Mouse (Mus musculus) myocyte (in vitro differentiated cells): ENCODE measurements around the gene 4933425L06Rik. TPM values are rescaled to one million over a fixed set of nuclear protein-coding genes. Genes with fewer than 3 reads are reported as not detected.

ENCODE experiments used
- H3K27me3 ChIP-seq: one replicate; pipeline ENCODE4 v1.6.1; 2011; ENCODE audit not compliant: control insufficient read depth, insufficient read depth, insufficient read length
- H3K36me3 ChIP-seq: one replicate; pipeline ENCODE4 v1.6.1; 2011; ENCODE audit not compliant: control insufficient read depth, insufficient read depth
- H3K4me2 ChIP-seq: one replicate; pipeline ENCODE4 v1.6.1; 2011; ENCODE audit warnings: low read depth, control low read depth
- H3K4me3 ChIP-seq: one replicate; pipeline ENCODE4 v1.5.1; 2011; ENCODE audit warnings: mild to moderate bottlenecking, control low read depth, moderate library complexity
- H3K79me2 ChIP-seq: one replicate; pipeline ENCODE4 v1.6.1; 2011; ENCODE audit not compliant: control insufficient read depth, insufficient read depth
- H3ac ChIP-seq: one replicate; pipeline ENCODE4 v1.6.1; 2011; ENCODE audit not compliant: control insufficient read depth, insufficient read length
- CEBPB ChIP-seq: IDR thresholded peaks from 2 replicates; pipeline ENCODE4 v1.6.1; 2011; ENCODE audit warnings: mild to moderate bottlenecking, moderate library complexity; ENCODE audit not compliant: poor library complexity, insufficient read depth, severe bottlenecking
- E2F4 ChIP-seq: IDR thresholded peaks from one replicate; pipeline ENCODE4 v1.6.1; 2011; ENCODE audit warnings: mild to moderate bottlenecking, control low read depth, moderate library complexity; ENCODE audit not compliant: insufficient read depth
- MAX ChIP-seq: IDR thresholded peaks from one replicate; pipeline ENCODE4 v1.6.1; 2011; ENCODE audit warnings: low read depth, mild to moderate bottlenecking, control low read depth
- MYOD1 ChIP-seq, 3 experiments: IDR thresholded peaks; one replicate each; pipeline ENCODE4 v1.6.1; 2011; ENCODE audit warnings: control low read depth in 2 of 3, low read depth in 2 of 3, mild to moderate bottlenecking in 2 of 3, moderate library complexity in 1 of 3; ENCODE audit not compliant: insufficient read length in 2 of 3, control insufficient read depth in 1 of 3
- MYOG ChIP-seq, 3 experiments: IDR thresholded peaks; one replicate each; pipeline ENCODE4 v1.6.1; 2011; ENCODE audit warnings: control low read depth in 2 of 3, low read depth in 2 of 3, mild to moderate bottlenecking in 2 of 3; ENCODE audit not compliant: insufficient read length in 2 of 3, control insufficient read depth in 1 of 3, insufficient read depth in 1 of 3
- POLR2A ChIP-seq: IDR thresholded peaks from one replicate; pipeline ENCODE4 v1.6.1; 2011; ENCODE audit warnings: low read depth, mild to moderate bottlenecking, control low read depth, moderate library complexity; ENCODE audit not compliant: insufficient read length
- POLR2AphosphoS2 ChIP-seq: IDR thresholded peaks from one replicate; pipeline ENCODE4 v1.6.1; 2011; ENCODE audit warnings: low read depth, control low read depth; ENCODE audit not compliant: insufficient read length
- REST ChIP-seq: IDR thresholded peaks from one replicate; pipeline ENCODE4 v1.6.1; 2011; ENCODE audit warnings: mild to moderate bottlenecking, control low read depth, moderate library complexity; ENCODE audit not compliant: insufficient read depth, insufficient read length
- SRF ChIP-seq: IDR thresholded peaks from one replicate; pipeline ENCODE4 v1.6.1; 2011; ENCODE audit warnings: low read depth; ENCODE audit not compliant: control insufficient read depth, insufficient read length
- TCF12 ChIP-seq: IDR thresholded peaks from one replicate; pipeline ENCODE4 v1.6.1; 2011; ENCODE audit warnings: mild to moderate bottlenecking, control low read depth; ENCODE audit not compliant: poor library complexity, insufficient read depth, severe bottlenecking
- TCF3 ChIP-seq: IDR thresholded peaks from one replicate; pipeline ENCODE4 v1.6.1; 2011; ENCODE audit warnings: low read depth, control low read depth; ENCODE audit not compliant: insufficient read length
- USF1 ChIP-seq: IDR thresholded peaks from one replicate; pipeline ENCODE4 v1.6.1; 2011; ENCODE audit warnings: low read depth, mild to moderate bottlenecking, control low read depth, moderate library complexity
- polyA plus RNA-seq: library from polyadenylated mRNA; unstranded; fragments of >200 nt; fragmentation: generic; extraction: Trizol; gene quantifications from one replicate; pipeline ENCODE4 v1.2.1, GENCODE M21; 2012; ENCODE audit warnings: missing spikeins

4933425L06Rik gene
- polyA plus RNA-seq, 1 experiment: not detected

DNA sequence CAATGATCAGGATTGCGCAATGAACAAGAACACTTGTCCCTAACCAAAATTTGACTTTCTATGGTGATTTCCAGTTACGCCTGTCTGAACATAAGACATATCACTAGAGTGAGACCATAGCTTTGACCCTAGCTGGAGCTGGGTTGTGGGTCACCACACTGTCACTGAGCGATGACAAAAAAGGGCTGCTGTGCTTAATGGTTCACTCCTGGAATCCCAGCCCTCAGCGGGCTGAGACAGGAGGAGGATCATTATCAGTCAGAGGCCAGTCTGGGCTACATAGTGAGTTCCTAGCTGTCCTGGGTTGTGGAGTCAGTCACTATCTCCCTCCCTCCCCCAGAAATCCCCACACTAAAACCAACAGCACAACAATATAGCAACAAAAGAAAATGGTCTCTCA is 18.8 kb downstream of the 4933425L06Rik start:
- TF ChIP-seq REST (no peak), CEBPB (no peak), MYOG (IDR thresholded peaks at IDR 0.05; ENCODE audit: control insufficient read depth in 1 of 3, insufficient read depth in 1 of 3, insufficient read length in 2 of 3, low read depth in 2 of 3) (no peak), POLR2A (no peak), POLR2AphosphoS2 (no peak), TCF3 (no peak), SRF (no peak), USF1 (no peak), E2F4 (no peak), TCF12 (no peak), MAX (no peak), MYOD1 (IDR thresholded peaks at IDR 0.05; ENCODE audit: control insufficient read depth in 1 of 3, insufficient read length in 2 of 3, low read depth in 2 of 3) (no peak)
- no peaks in the 10 kb centered on the region for H3K27me3 ChIP-seq
- H3K36me3 ChIP-seq: no peaks in the 10 kb centered on the region
- no peaks in the 10 kb centered on the region for H3K79me2 ChIP-seq
- H3K4me3 ChIP-seq: no peak overlapping the region
- H3ac ChIP-seq: no peak overlapping the region
- H3K4me2 ChIP-seq: no peak overlapping the region

- Histone ChIP-seq H3K36me3 (no peaks in the 10 kb centered on the region), H3K27me3 (no peaks in the 10 kb centered on the region), H3ac (no peak overlapping the region), H3K4me3 (no peak overlapping the region), H3K79me2 (no peaks in the 10 kb centered on the region), H3K4me2 (no peak overlapping the region)
- TF ChIP-seq TCF12 (no peak), CEBPB (no peak), MYOD1 (IDR thresholded peaks at IDR 0.05; ENCODE audit: control insufficient read depth in 1 of 3, insufficient read length in 2 of 3, low read depth in 2 of 3) (no peak), TCF3 (no peak), POLR2AphosphoS2 (no peak), POLR2A (no peak), REST (no peak), E2F4 (no peak)
Measured at GRCm38 (mm10) chr13:105104385-105104784, 22.5 kb downstream of the 4933425L06Rik start.

GRCm38 (mm10) chr13:105111599-105111998 is 29.7 kb downstream of the 4933425L06Rik start:
- TF ChIP-seq POLR2AphosphoS2: no peak
- H3K36me3 ChIP-seq: no peaks in the 10 kb centered on the region
- H3K79me2 ChIP-seq: no peaks in the 10 kb centered on the region
- no peak overlapping the region for H3K4me3 ChIP-seq
- H3ac ChIP-seq: no peak overlapping the region
- H3K4me2 ChIP-seq: no peak overlapping the region
- H3K27me3 ChIP-seq: no peaks in the 10 kb centered on the region

DNA sequence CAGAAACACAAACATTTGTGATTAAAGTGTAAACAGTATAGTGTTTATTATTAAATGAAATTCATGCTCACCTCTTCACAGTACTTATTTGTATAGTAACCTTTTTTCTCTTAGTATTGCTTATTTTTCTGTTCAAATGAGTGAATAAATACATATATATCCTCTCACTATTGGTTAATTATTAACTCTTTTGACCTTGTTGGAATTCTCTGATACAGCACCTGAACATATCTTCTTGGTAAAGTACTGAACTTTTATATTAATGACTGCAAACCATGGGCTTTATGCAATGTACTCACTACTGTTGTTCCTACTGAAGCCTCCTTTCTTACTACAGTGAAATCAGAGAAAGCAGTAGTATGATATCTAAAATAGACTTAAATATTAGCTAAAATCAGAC is 39.7 kb downstream of the 4933425L06Rik start:
- Histone ChIP-seq H3K79me2 (no peaks in the 10 kb centered on the region), H3K4me3 (no peak overlapping the region)
- TF ChIP-seq POLR2A (no peak), TCF3 (no peak), MYOG (IDR thresholded peaks at IDR 0.05; ENCODE audit: control insufficient read depth in 1 of 3, insufficient read depth in 1 of 3, insufficient read length in 2 of 3, low read depth in 2 of 3) (no peak), USF1 (no peak), REST (no peak), CEBPB (no peak), SRF (no peak), MYOD1 (IDR thresholded peaks at IDR 0.05; ENCODE audit: control insufficient read depth in 1 of 3, insufficient read length in 2 of 3, low read depth in 2 of 3) (no peak), MAX (no peak), POLR2AphosphoS2 (no peak), TCF12 (no peak), E2F4 (no peak)

GRCm38 (mm10) chr13:105122092-105122491 is 40.2 kb downstream of the 4933425L06Rik start:
- H3ac ChIP-seq: no peak overlapping the region
- H3K4me2 ChIP-seq: no peak overlapping the region
- no peaks in the 10 kb centered on the region for H3K36me3 ChIP-seq
- no peaks in the 10 kb centered on the region for H3K79me2 ChIP-seq
- no peak overlapping the region for H3K4me3 ChIP-seq
- TF ChIP-seq CEBPB: no peak
- no peak for TF ChIP-seq TCF12
- no peak for TF ChIP-seq MYOG (IDR thresholded peaks at IDR 0.05; ENCODE audit: control insufficient read depth in 1 of 3, insufficient read depth in 1 of 3, insufficient read length in 2 of 3, low read depth in 2 of 3)
- TF ChIP-seq POLR2AphosphoS2: no peak
- TF ChIP-seq REST: no peak
- TF ChIP-seq E2F4: no peak
- TF ChIP-seq POLR2A: no peak
- no peak for TF ChIP-seq USF1
- TF ChIP-seq SRF: no peak
- TF ChIP-seq TCF3: no peak
- TF ChIP-seq MAX: no peak
- no peak for TF ChIP-seq MYOD1 (IDR thresholded peaks at IDR 0.05; ENCODE audit: control insufficient read depth in 1 of 3, insufficient read length in 2 of 3, low read depth in 2 of 3)
- no peaks in the 10 kb centered on the region for H3K27me3 ChIP-seq

More for the DNA sequence above, 39.7 kb downstream of the 4933425L06Rik start:
- no peaks in the 10 kb centered on the region for H3K27me3 ChIP-seq
- no peak overlapping the region for H3ac ChIP-seq
- H3K4me2 ChIP-seq: no peak overlapping the region
- no peaks in the 10 kb centered on the region for H3K36me3 ChIP-seq
